Comparison of ENCODE assay signal across 10 mouse cellular contexts in genomic region chr15:25764653-25765352, GRCm38 (mm10).
DNase-seq lines count a peak whose midpoint lies in the region; ATAC-seq and TF ChIP-seq lines count a peak whose summit lies in the region.
"Had no signal": no experiment of that assay in that cellular context is flagged by ENCODE, and none has a peak within 500 bp of the region (broad histone marks: within the 10 kb centered on the region; RNA-seq: fewer than 3 reads in every experiment).

No protein-coding gene starts in this region.

- DNase-seq in gastrocnemius, adult 2 months = no peak
- DNase-seq in gastrocnemius, postnatal 14 days = no peak
- no peak for DNase-seq in lung, postnatal 36 days
- no peak for DNase-seq in thymus, postnatal 4 days
- DNase-seq in left cerebral cortex, adult 9 months (ENCODE audit: low spot score in 2 of 2) = no peak

- no peaks in the 10 kb centered on the region; the same call in 1 of the 2 replicates for H3K36me3 ChIP-seq in lung, embryonic 15.5 days
- H3K36me3 ChIP-seq in hindbrain, embryonic 15.5 days = no peaks in the 10 kb centered on the region
- H3K36me3 ChIP-seq in neural tube, embryonic 15.5 days = no peaks in the 10 kb centered on the region
- H3K36me3 ChIP-seq: heart, embryonic 13.5 days; liver, embryonic 15.5 days had no signal

- intact Hi-C loops in gastrocnemius, adult 2 months (cut with DNase I) = no loop called here
- intact Hi-C loops in gastrocnemius, postnatal 14 days (cut with DNase I; ENCODE audit: low total_unique reads) = no loop called here

- no peak overlapping the region for H3K4me3 ChIP-seq in gastrocnemius, adult 2 months
- no peak overlapping the region for H3K4me3 ChIP-seq in lung, embryonic 15.5 days
- H3K4me3 ChIP-seq in hindbrain, embryonic 15.5 days = no peak overlapping the region
- H3K4me3 ChIP-seq in neural tube, embryonic 15.5 days (replicated peaks) = no peak overlapping the region
- H3K4me3 ChIP-seq: heart, embryonic 13.5 days; liver, embryonic 15.5 days had no signal

- H3K4me2 ChIP-seq in lung, embryonic 15.5 days = no peak overlapping the region
- no peak overlapping the region for H3K4me2 ChIP-seq in hindbrain, embryonic 15.5 days
- no peak overlapping the region for H3K4me2 ChIP-seq in neural tube, embryonic 15.5 days
- H3K4me2 ChIP-seq: heart, embryonic 13.5 days; liver, embryonic 15.5 days had no signal

- no peaks in the 10 kb centered on the region for H3K27me3 ChIP-seq in lung, embryonic 15.5 days
- H3K27me3 ChIP-seq in hindbrain, embryonic 15.5 days = no peaks in the 10 kb centered on the region
- no peaks in the 10 kb centered on the region for H3K27me3 ChIP-seq in neural tube, embryonic 15.5 days (replicated peaks)
- H3K27me3 ChIP-seq: heart, embryonic 13.5 days; liver, embryonic 15.5 days had no signal

- WGBS in lung, embryonic 15.5 days = 74% methylated on average over 13 of the region's 13 CpGs
- 63% methylated on average over 13 of the region's 13 CpGs for WGBS in hindbrain, embryonic 15.5 days
- 54% methylated on average over 13 of the region's 13 CpGs for WGBS in neural tube, embryonic 15.5 days

- peaks cover 77% of the 10 kb centered on the region for H3K4me1 ChIP-seq in lung, embryonic 15.5 days
- peaks cover 58% of the 10 kb centered on the region for H3K4me1 ChIP-seq in hindbrain, embryonic 15.5 days (replicated peaks)
- H3K4me1 ChIP-seq in neural tube, embryonic 15.5 days = peaks cover 57% of the 10 kb centered on the region
- H3K4me1 ChIP-seq: liver, embryonic 15.5 days had no signal

- no peaks in the 10 kb centered on the region for H3K9me3 ChIP-seq in lung, embryonic 15.5 days
- H3K9me3 ChIP-seq in hindbrain, embryonic 15.5 days = no peaks in the 10 kb centered on the region
- H3K9me3 ChIP-seq in neural tube, embryonic 15.5 days (replicated peaks) = no peaks in the 10 kb centered on the region
- H3K9me3 ChIP-seq: heart, embryonic 13.5 days; liver, embryonic 15.5 days had no signal

- TF ChIP-seq CTCF in gastrocnemius, adult 2 months (IDR thresholded peaks at IDR 0.05) = no peak

- no peak for ATAC-seq in lung, embryonic 15.5 days (ENCODE audit: borderline replicate concordance, extremely low read depth, low FRiP score, low TSS enrichment)
- ATAC-seq in hindbrain, embryonic 15.5 days (ENCODE audit: low FRiP score, low read depth) = no peak
- ATAC-seq in neural tube, embryonic 15.5 days (ENCODE audit: low FRiP score) = no peak

- H3K9ac ChIP-seq in lung, embryonic 15.5 days = no peak overlapping the region
- H3K9ac ChIP-seq in hindbrain, embryonic 15.5 days = no peak overlapping the region
- H3K9ac ChIP-seq in neural tube, embryonic 15.5 days (replicated peaks) = no peak overlapping the region
- H3K9ac ChIP-seq: heart, embryonic 13.5 days; liver, embryonic 15.5 days had no signal

- peak overlapping the region; percentile 63 for H3K27ac ChIP-seq in gastrocnemius, adult 2 months
- peak overlapping the region; percentile 25; the same call in 1 of the 2 replicates for H3K27ac ChIP-seq in lung, embryonic 15.5 days
- H3K27ac ChIP-seq in hindbrain, embryonic 15.5 days (replicated peaks) = 0 out of 2 replicates have a peak overlapping the region, but pooled peaks have one; percentile 3
- H3K27ac ChIP-seq in neural tube, embryonic 15.5 days (replicated peaks) = peak overlapping the region; percentile 18; the same call in 1 of the 2 replicates
- H3K27ac ChIP-seq: heart, embryonic 13.5 days; liver, embryonic 15.5 days had no signal

Comparison
In these comparisons a context has a peak if more than half of its experiments do, and no peak if none do; other contexts are left out.
1. H3K27ac ChIP-seq: peak in every context shown above with its lines; median percentile 63 in gastrocnemius, adult 2 months; 25 in lung, embryonic 15.5 days; 18 in neural tube, embryonic 15.5 days; 3 in hindbrain, embryonic 15.5 days.